Mouse (Mus musculus) lung, postnatal 4 days (tissue): ENCODE results near the gene Ikzf4.
"Not testable (repeated sequence)": the region's sequence is repeated elsewhere in the genome, so short reads cannot be mapped to it uniquely, and the experiment has no call there.

Source experiments
- DNase-seq, 2 experiments: peaks; one replicate each; pipeline ENCODE4 v3.0.0; 2021

The Ikzf4 gene

GRCm38 (mm10) chr10:128639999-128640398 is 5.8 kb downstream of the Ikzf4 start:
- DNase-seq, result peak; percentile 17 to 51

GRCm38 (mm10) chr10:128637011-128637410 is 8.8 kb downstream of the Ikzf4 start:
- peak; percentile 18 to 44 for DNase-seq

- no peak for DNase-seq
These were observed 9.2 kb downstream of the Ikzf4 start for GRCm38 (mm10) chr10:128636561-128636960.

GRCm38 (mm10) chr10:128635697-128636096 is 10.1 kb downstream of the Ikzf4 start:
- no peak for DNase-seq

GRCm38 (mm10) chr10:128631571-128631970 is 14.2 kb downstream of the Ikzf4 start:
- no peak for DNase-seq

GRCm38 (mm10) chr10:128630306-128630705 is 15.5 kb downstream of the Ikzf4 start:
- not testable (repeated sequence) for DNase-seq

GRCm38 (mm10) chr10:128629746-128630145 is 16.0 kb downstream of the Ikzf4 start:
- DNase-seq, result no peak

GRCm38 (mm10) chr10:128627398-128628317 is 18.1 kb downstream of the Ikzf4 start:
- DNase-seq, result no peak

- DNase-seq, result peak; percentile 84 to 88
These were observed 19.2 kb downstream of the Ikzf4 start, which contains the start of gene Rps26 for GRCm38 (mm10) chr10:128626311-128627310. TSS of gene Rps26 (minus strand) at chr10:128626747.

GRCm38 (mm10) chr10:128625287-128625894 is 20.4 kb downstream of the Ikzf4 start:
- DNase-seq, result no peak

- DNase-seq, result not testable (repeated sequence)
These were observed 22.6 kb downstream of the Ikzf4 start for GRCm38 (mm10) chr10:128623106-128623613.

GRCm38 (mm10) chr10:128622702-128623101 is 23.1 kb downstream of the Ikzf4 start:
- DNase-seq, result no peak

GRCm38 (mm10) chr10:128621986-128622520 is 23.7 kb downstream of the Ikzf4 start:
- no peak for DNase-seq

GRCm38 (mm10) chr10:128620241-128620640 is 25.6 kb downstream of the Ikzf4 start:
- DNase-seq, result no peak

- DNase-seq, result not testable (repeated sequence)
These were observed 26.6 kb downstream of the Ikzf4 start for GRCm38 (mm10) chr10:128619148-128619547.

- DNase-seq, result no peak
These were observed 27.2 kb downstream of the Ikzf4 start for GRCm38 (mm10) chr10:128618570-128618969.

- DNase-seq, result not testable (repeated sequence)
These were observed 29.9 kb downstream of the Ikzf4 start for GRCm38 (mm10) chr10:128615798-128616448.

- DNase-seq, result no peak
These were observed 30.9 kb downstream of the Ikzf4 start for GRCm38 (mm10) chr10:128614934-128615333.

- DNase-seq, result not testable (repeated sequence)
These were observed 32.0 kb downstream of the Ikzf4 start for GRCm38 (mm10) chr10:128613820-128614219.

- no peak for DNase-seq
These were observed 32.7 kb downstream of the Ikzf4 start for GRCm38 (mm10) chr10:128613154-128613440.

GRCm38 (mm10) chr10:128612433-128613153 is 33.2 kb downstream of the Ikzf4 start:
- peak; percentile 59 to 85 for DNase-seq
